Mouse (Mus musculus) 416B (cell line): ENCODE measurements around the gene Gjb4.

ENCODE experiments used
- DNase-seq: peaks from one replicate; pipeline ENCODE4 v3.0.0; 2011; ENCODE audit warnings: low read depth

Gjb4 gene

DNA sequence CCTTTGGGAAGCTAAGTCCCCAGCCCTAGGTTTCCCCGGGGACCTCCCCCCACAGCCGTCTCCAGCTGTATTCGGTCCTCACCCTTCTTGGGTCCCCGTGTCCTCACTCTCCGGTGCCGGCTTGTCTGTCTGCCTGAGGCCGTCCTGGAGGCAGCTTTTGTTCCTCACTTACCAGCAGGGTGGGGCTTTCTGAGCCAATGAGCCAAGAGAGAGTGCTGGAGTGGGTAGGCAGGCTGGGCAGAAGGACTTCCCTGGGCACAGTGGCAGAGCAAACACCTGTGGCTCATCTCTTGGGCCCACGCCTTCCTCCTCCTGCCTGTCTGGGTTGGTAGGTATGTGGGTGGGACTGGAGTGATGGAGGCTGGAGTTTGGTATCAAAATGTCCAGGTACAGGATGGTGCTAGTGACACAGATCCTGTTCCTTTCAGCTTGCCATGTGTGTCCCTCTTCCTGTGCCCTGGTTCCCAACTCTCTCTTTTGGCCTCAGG is at the start of gene Gjb4:
Gene Gjb4 (minus strand): TSS at position 131 of the 488 bp plus-strand sequence.
- no peak for DNase-seq

DNA sequence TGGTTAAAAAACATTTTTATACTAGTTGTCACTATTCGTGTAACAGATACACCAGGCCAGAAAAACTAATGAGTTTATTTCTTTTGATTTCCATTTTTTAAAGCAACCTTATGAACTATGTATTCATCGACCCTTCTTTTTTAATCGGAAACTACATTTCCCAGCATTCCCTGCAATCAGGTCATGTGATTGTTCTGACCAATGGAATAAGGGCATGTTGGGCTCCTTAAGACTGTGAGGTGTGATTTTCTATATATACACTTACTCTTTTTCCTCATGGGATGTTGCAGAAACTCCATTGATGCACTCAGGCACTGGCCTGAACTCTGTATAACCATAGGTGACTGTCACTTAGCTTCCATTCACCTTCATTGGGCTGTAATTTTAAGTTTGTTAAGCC is 48.7 kb upstream of the Gjb4 start:
- no peak for DNase-seq

DNA sequence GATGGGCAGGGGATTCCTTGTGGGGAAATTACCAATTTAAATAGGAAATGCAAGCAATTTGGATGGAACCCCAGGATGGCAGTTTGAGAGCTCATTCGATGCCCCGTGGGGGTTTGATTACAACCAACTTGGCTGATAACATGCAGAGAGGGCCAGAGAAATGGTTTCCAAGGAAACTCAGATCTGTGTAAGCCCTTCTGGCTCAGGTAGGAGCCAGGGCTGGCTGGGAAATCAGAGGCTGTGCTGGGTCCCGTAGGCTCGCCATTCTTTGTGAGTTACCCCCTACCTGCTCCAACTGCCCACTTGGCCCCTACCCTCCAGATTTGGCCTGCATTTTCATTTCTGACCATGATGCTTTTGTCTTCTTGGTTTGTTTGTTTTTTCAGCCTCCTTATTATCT is 48.3 kb upstream of the Gjb4 start:
- DNase-seq: no peak

DNA sequence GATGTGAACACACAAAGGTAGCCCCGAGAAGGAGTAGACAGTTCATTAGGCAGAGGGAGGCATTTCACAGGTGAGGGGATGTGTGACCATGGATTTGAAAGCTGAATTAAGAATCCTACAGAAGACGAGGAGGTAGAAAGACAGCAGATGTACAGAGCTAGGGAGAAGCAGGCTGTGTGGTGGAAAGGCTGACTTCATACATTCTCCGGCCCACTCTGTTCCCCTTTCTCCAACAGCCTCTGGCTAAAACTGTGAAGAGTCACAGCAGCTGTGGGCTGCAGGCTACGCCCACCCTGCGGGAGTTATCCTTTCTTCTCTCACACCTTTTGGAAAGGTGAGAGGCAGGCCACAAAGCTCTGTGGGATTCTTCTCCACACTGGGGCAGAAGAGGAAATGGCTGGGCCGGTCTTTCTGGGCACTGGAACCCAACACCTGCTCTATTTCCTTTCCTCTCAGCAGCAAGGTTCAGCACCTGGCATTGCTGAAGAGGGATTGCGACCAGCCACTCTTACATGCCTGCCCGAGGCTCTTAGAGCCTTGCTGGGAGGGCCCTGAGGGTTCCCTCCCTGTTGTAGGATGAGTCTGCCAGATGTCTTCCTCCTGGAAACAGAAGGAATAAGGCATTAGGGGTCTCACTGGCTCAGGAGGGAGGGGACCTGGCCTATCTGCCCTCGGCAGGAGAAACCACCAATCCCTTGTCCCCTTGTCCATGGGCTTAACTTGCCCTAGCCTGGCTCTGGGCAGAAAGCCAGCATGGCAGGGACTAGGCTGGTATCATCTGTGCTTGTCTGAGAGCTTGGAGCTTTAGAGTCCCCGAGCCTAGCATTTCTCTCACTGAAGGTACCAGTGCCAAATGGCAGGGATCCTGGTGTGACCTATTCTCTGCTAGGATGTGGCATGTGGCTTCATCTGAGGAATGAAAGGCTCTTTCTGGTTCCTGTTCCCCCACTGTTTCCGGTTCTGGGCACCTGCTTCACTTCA is 46.6 kb upstream of the Gjb4 start:
- DNase-seq: no peak

DNA sequence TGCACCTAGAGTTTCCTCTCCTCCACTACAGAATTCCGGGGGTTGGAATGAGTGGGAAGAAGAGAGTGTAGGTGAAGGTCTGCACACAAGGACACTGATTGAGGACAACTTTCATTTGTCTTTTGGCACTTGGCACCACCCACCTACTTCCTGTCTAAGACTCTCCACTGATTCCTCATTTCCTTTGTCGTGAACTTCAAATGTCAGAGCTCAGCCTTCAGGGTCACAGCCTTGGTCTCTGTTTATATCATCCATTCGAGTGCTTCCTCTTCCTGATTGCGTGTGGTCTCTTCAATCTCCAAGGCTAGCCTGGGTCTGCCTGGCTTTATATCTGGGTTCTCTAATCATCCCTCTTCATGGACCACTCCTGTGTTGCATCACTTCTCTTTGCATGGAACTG is 41.7 kb upstream of the Gjb4 start:
- no peak for DNase-seq

DNA sequence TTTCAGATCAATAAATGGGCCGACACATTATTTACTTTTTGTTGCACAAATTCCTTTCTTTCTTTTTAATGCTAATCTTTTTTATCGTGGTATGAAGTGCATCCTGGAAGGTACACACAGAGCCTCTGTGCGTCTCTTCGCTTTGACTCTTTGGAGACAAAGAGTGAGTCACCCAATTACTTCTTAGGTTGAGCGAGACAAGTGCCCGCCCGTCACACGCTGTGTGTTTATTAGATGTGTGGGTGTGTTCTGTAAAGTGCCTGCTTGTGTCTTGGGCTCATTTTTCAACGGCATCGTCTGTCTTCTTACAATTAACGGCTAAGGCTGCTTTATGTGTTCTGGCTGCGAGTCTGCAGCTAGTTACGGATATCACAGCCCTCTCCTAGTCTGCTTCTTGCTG is 35.8 kb upstream of the Gjb4 start:
- DNase-seq: no peak

DNA sequence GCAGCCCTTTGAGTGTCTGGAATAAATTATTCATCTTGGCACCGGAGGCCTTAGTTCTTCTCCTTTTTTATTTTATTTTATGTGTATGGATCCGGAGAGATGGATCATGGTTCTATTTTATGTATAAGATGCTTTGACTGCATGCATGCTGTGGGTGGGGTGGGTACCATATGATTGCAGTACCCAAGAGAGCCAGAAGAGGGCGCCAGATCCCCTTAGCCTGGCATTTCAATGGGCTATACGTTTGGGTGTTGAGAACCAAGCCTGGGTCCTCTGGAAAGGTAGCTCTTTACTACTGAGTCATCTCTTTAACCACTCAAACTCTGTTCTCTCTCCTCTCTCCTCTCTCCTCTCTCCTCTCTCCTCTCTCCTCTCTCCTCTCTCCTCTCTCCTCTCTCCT is 23.5 kb upstream of the Gjb4 start:
- DNase-seq: peak; percentile 27

DNA sequence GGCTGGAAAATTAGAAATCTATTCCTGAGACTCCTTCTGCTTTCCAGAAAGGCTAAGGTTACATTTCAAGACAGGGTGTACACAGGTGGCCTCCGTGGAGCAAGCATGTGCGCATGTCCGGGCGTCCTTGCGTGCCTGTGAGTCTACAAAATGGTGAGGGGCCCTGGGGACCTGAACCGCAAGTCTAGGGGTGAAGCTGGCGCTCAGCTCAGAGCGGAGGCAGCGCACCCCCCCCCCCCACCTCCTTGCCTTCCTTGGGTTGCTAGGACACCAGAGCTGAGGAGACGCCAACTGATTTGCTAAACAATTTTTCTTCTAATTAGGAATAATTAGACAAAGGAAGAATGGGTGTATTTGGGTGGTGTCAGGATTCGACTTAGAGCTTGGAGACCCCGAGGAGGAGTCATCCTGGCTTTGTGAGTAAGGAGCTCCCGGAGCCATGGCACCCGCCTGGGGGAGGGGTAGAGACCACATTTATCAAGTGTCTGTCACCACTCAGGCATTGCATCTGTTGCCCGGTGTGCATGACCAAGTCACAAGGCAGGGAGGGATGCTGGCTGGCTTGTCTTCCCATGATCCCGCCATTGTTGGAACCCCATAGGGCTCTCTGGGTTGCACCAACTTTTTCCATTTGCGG is 21.8 kb upstream of the Gjb4 start:
- DNase-seq: no peak

DNA sequence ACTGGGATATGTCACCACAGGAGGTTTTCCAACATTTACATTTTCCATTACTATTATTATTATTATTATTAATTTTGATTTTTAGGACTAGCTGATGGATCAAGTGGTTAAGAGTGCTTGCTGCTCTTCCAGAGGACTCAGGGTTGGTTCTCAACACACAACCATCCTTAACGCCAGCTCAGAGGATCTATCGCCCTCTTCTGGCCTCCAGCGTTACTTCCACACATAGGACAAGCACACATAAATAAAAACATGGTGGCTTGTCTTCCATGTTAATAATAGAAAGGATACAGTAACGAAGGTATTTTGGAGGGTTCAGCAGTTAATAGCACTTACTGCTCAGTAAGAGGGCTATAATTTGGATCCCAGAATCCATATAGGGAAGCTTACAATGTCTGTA is 20.8 kb upstream of the Gjb4 start:
- no peak for DNase-seq

DNA sequence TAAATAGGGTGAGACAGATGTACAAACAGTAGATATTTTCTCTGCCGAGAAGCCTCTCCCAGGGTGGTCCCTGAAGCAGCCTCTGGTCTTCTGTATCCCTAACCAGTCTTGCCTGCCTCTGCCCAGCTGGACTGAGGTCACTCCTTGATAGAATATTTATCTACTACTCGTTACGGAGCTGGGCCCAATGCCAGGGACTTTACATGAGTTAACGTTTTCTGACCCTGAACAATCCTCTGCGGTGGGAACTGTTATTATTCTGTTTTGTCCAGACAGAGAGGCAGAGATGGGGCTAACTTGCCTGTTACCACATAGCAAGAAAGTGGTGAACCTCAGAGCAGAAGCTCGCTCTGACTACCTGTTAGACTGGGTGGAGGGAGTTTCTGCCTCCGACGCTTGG is 19.6 kb upstream of the Gjb4 start:
- DNase-seq: no peak

DNA sequence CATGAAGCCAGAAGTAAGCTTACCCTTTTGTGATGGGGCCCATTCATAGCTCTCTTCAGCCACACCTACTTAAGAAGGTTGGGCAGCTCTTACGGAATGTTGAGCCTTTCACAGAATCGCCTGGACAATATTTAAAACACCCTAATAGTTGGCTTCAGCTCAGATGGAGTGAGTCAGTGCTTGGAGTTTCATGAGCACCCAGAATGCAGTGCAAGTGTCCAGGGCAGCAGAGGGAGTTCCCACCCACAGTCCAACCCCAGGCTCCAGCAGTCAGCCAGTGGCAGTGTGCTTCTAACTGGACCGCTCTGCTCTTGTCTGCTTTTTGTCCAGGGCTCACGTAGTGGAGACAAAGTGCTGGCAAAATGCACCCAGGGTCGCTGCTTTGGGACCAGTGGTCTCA is 17.7 kb upstream of the Gjb4 start:
- no peak for DNase-seq

DNA sequence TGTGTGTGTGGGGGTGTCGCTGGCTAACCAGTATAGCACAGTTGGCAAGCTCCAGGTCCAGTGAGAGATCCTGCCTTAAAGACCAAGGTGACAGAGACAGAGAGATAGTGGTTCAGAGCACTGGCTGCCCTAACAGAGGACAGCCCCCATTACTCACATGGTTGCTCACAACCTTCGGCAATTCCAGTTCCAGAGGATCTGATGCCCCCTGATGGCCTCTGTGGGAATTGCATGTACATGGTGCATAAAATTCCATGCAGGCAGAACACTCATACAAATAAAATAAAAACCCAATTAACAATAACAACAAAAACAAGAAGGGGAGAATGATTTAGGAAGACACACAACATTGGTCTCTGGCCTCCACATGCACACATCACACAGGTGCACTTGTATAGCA is 16.6 kb upstream of the Gjb4 start:
- peak; percentile 42 for DNase-seq

DNA sequence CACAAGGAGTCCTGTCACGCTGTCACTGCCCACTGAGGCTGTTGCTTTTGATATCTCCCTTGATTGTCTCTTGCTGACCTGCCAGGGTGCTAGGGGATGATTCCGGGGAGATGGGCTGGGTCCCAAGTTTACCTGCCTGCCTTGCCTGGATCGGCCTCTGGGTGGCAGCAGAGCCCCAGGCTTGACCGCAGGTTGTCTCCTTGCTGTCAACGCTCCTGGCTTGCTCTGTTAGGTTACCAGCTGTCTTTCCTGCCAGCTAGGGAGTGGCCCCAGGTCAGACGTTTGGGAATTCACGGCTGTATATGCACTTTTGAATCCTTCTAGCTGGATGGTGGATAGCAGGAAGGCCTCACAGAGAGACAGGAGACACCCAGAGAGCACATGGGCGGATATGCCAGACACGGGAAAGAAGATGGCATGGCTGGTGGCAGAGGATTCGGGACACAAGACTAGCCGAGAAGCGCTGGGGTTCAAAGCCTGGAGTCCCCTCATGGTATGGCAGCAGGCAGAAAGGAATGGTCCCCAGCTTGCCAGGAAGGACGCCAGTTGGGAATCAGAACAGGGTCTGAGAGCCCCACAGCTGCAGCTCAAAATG is 14.6 kb upstream of the Gjb4 start:
- DNase-seq: peak; percentile 42

DNA sequence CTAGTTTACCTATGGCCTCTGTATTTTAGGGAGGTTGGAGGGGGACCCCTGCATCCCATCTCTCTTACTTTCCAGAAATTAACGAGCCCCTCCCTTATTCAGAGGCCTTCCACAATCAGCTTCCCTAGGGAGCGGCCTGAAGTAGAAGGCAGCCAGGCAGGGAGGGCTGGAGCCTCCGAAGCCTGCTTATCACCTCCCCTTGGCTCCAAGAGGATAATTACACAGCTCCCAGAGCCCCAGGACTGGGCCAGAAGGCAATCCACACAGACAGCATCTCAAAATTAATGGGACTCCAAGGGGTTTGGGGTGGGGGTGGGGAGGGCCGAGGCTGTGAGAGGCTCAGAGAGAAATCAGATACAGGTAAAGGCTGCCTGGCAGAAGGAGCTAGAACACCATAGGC is 12.0 kb upstream of the Gjb4 start:
- no peak for DNase-seq

DNA sequence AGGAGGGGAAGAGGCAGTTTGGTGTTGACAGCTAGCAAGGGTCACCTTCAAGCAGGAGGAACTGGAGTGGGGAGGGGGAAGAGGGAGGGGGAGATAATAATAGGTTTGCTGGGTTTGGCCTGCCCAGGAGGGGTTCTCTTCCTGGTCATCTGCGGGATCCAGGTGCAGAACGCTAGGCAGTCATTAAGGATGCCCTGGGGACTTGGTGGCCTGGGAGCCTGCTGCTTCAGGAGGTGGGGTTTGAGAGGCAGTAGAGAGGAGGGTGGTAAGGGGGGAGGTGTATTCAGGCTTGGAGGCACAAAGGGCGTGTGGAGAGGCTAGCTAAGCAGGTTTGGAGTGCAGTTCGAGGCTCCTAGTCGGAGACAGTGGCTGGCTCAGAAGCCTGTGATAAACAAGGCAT is 11.6 kb upstream of the Gjb4 start:
- no peak for DNase-seq

DNA sequence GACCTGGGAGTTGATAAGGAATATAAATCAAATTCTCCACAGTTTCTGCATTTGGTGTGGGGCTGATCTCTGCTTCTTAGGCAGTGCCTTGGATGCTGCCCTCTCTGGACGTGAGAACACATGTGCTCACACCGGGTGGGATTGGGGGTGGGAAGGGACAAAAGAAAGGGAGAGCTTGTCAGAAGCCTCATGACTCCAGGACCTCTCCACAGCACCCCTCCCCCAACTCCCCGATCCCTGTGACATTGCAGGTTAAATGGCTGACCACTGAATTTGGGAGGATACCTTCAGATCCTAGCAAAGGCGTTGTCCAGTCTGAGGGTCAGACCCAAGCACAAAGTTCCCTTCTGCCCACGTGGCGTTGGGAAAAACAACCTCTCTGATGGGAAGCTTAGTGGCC is 10.6 kb upstream of the Gjb4 start:
- no peak for DNase-seq

DNA sequence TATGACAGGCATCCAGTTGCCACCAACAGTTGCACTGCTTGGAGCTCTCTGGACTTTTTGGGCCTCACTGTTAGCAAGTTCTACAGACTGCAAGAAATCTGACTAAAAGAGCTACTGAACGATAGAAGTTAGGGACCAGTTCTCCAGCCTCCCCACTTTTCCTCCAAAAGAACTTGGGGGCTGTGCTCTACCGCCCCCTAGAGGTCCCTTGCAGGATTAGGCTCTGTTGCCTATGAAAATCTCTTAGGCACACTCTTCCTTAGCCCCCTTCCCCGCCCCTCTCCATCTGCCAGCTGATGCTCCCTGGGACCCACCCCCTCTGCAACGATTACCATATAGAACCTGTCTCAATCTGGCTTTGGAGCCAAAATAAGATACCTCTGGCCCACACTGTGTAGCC is 9.4 kb upstream of the Gjb4 start:
- DNase-seq: peak; percentile 49

DNA sequence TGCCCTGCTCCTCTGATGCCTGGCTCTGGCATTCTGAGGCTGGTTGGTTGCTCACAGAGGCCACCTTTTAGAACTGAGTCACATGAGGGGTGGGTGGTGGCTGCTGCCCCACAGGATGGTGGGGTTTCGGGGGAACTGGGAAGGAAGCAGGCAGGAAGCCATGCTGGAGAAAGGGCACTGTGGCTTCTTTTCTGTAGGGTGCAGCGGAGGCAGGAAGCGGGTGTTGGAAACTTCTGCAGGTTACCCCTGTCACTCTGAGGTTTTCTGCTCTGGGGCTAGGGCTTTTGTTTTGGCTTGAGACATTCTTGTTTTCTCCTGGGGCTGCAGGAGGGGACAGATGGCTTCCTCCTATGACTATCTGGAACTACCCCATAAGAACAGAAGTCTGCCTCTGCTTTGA is 8.6 kb upstream of the Gjb4 start:
- DNase-seq: peak; percentile 42

DNA sequence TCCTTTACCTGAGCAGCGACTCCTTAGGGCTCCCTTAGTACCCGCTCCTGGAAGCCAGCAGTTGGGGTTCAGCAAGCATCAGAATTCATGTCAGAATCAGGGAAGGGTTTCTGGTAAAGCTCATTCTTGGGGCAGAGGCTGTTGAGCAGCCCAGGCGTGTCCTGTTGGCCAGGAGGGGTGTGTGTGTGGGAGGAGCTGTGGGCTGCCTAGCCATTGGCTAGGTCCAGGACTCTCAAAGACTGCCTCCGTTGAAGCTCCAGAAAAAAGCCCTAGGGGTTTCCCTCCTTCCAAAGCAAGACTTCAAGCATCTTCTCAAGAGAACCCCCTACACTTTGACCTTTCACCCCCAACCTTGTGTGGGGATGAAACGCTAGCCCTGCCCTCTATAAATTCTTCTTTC is 4.1 kb upstream of the Gjb4 start, which contains the start of gene Gjb5:
Gene Gjb5 (minus strand): TSS at position 164 of the 400 bp plus-strand sequence.
- DNase-seq: no peak

DNA sequence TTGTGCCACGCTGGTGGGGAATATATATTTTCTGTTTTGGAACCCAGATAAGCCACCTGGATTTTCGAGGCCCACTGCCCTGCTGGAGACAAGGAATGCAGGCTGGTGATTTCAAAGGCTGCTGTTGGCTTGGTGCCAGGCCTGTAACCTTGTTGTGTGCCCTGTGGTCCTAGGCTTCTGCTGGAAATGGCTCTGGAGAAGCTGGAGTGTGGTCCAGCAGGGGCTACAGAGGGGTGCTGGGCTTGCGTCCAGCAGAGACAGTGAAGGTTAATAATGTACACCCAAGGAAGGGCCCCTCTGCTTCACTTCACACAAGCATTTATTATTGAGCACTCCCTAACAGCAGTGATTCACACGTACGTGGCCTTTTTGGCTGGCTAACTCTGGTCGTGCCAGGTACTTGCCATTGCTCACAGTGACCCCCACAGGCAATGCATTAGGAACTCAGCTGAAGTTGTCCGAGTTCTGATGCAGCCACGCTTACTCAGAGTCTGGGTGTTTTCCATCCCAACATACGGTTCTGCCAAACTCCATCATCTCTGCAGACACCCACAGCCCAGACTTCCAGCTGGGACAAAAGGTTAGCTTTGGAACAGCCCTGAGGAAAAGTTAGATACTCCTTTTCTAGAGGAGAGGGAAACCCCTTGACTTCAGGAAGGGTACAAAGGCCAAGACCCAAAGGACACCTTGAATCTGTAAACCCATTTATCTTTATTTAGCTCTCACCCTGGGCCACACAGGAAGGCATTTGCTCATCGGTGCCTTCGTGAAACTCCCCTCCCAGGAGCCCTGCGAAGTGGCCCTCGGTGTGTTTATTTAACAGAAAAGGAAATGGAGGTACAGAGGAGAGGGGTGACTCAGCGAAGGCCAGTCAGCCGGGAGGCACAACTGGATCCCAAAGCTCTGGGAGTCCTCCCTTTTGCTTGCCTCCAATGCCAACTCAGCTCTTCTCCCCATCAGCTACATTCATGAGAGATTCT is 915 bp upstream of the Gjb4 start:
- peak; percentile 8 for DNase-seq

DNA sequence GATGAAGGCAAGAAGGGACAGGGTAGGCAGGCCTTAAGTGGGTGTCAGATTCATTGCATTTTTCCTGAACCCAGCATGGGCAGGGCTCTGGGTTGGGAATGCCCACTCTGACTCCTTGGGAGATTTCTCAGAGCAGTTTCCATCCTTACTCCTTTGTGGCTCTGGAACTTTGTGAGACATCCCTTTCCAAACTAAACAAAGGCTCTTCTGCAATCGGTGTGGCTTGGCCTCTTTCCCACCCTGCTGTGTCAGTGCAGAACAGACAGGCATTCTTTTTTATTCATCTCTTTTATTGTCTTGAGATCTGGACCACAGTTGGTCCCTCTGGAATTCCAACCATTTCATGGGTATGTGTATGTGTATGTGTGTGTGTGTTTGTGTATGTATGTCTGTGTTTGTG is 1.3 kb downstream of the Gjb4 start:
- no peak for DNase-seq
